Mouse (Mus musculus) midbrain, embryonic 11.5 days (tissue): ENCODE results near the gene Tle6. TPM values are rescaled to one million over a fixed set of nuclear protein-coding genes. Genes with fewer than 3 reads are reported as not detected.
"Not testable (repeated sequence)": the region's sequence is repeated elsewhere in the genome, so short reads cannot be mapped to it uniquely, and the experiment has no call there.

Experiments used
- ATAC-seq: fragments of 200-750 bp; cut with Nextera tagmentation; 2 replicates; pipeline ENCODE4 v1.8.0; 2017; ENCODE audit warnings: moderate TSS enrichment, moderate library complexity; ENCODE audit not compliant: low FRiP score
- DNase-seq: peaks from one replicate; pipeline ENCODE4 v3.0.0; 2015; ENCODE audit warnings: low spot score; ENCODE audit errors: missing footprints
- H3K27ac ChIP-seq: fragments of 300-500 bp; sonication (generic); 2 replicates; pipeline ENCODE4 v1.5.1; 2014; ENCODE audit warnings: low read depth, low read length
- H3K27me3 ChIP-seq: fragments of 300-500 bp; sonication (generic); 2 replicates; pipeline ENCODE4 v1.6.1; 2014; ENCODE audit warnings: mild to moderate bottlenecking, low read length, moderate library complexity, mixed read lengths; ENCODE audit not compliant: control insufficient read depth, insufficient read depth
- H3K36me3 ChIP-seq: fragments of 300-500 bp; sonication (generic); 2 replicates; pipeline ENCODE4 v1.6.1; 2014; ENCODE audit warnings: mild to moderate bottlenecking, low read length, moderate library complexity, mixed read lengths; ENCODE audit not compliant: control insufficient read depth, insufficient read depth
- H3K4me1 ChIP-seq: fragments of 300-500 bp; sonication (generic); 2 replicates; pipeline ENCODE4 v1.6.1; 2014; ENCODE audit warnings: low read length; ENCODE audit not compliant: control insufficient read depth, insufficient read depth
- H3K4me2 ChIP-seq: fragments of 300-500 bp; sonication (generic); 2 replicates; pipeline ENCODE4 v1.6.1; 2014; ENCODE audit warnings: mild to moderate bottlenecking, moderate library complexity
- H3K4me3 ChIP-seq: fragments of 300-500 bp; sonication (generic); 2 replicates; pipeline ENCODE4 v1.5.1; 2014; ENCODE audit warnings: low read depth, low read length
- H3K9ac ChIP-seq: fragments of 300-500 bp; sonication (generic); 2 replicates; pipeline ENCODE4 v1.6.1; 2014; ENCODE audit warnings: low read length
- H3K9me3 ChIP-seq: fragments of 300-500 bp; sonication (generic); 2 replicates; pipeline ENCODE4 v1.6.1; 2016; ENCODE audit warnings: low read length; ENCODE audit not compliant: control insufficient read depth
- WGBS: fragments of 180-500 bp; shearing (Covaris S2); extraction: QIAGEN DNeasy Blood & Tissue Kit; methylation state at CpG from one replicate; pipeline ENCODE4 v1.1.7; 2014; 5-methylcytosine and 5-hydroxymethylcytosine counted together
- polyA plus RNA-seq: library from polyadenylated mRNA; unstranded; fragments of >200 nt; fragmentation: Nextera tagmentation; extraction: Ambion mirVana; gene quantifications from 2 replicates; pipeline ENCODE4 v1.2.1, GENCODE M21; 2014

The Tle6 gene
- 4.6 and 6.0 TPM in 2 replicates for polyA plus RNA-seq

DNA sequence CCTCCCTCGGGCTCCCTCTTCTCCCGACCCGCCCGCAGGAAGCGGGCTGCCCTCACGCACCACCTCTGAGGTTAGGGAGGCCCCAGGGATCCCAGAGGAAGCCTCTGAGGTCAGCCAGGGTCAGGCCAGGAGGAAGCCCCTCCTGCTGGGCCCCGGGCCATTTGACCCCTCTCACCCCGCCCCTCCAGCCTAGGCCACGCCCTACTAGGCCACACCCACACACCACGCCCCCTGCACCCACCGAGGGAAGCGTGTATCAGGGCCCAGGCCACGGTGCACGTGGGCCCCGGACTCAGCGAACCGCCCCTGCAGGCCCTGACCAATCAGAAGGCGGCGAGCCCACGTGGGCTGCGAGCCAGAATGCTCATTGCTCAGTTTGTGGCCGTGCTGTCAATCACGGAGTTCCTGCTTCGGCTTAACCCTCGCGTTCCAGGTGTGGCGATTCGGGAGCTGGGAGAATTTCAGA is at the start of gene Tle6:
TSS of gene Tle6 (minus strand) at position 336 of the 466 bp plus-strand sequence.
- Histone ChIP-seq H3K4me2 (peak within 1 kb of the TSS; percentile 30), H3K9ac (no peak within 1 kb of the TSS), H3K4me3 (peak within 1 kb of the TSS; percentile 14), H3K27me3 (peaks cover 46% of the 10 kb centered on the region), H3K36me3 (no peaks in the 10 kb centered on the region), H3K9me3 (no peaks in the 10 kb centered on the region), H3K4me1 (peaks cover 34% of the 10 kb centered on the region), H3K27ac (no peak within 1 kb of the TSS)
- ATAC-seq, result peak; percentile 89
- DNase-seq, result peak; percentile 100
- WGBS, result under 1% methylated on average over 28 of the region's 28 CpGs

DNA sequence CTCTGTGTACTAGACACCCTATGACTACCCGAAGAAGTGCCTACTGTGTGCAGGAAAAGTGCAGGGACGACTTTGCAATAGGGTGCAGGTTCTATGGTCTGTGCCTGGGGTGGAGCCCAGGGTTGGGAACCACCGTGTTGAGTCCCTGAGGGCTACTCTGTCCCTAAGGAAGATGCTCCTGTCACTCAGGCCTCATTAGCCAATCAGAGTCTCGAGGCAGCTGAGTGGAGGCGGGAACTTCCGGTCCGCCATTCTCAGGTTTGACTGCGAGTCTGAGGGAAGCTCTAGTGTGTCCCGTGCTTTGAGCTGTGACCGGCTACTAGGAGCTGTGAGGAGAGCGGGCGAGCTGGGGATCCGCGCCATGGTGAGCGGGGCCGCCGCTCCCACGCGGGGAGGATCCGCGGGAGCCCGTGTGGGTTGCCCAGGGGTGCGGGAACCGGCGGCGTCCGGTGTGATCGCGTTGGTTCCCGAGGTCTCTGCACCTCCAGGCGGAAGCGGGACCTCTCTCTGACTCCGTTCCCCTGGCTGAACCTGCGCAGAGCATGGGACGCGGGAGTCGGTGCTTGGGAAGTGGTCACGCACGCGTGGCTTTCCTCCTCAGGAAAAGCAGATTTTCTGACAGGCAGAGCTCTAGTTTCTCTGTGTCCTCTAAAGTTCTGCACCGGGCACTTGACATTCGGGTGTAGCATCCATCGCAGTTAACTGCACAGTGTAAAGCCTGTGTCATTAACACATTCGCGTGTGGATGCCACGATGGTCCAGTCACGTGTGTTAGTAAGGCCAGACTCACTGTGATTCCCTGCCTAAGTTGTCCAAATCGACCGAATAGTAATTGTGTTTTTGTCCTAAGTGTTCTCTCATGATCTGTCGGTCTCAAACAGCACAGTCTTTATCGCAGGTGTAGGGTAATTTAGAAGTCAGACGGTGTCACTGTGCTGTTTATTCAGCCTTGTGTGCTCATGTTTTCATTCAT is 48.2 kb upstream of the Tle6 start, which contains the start of gene Gm10778:
TSS of gene Gm10778 (plus strand) at position 257 of the 973 bp plus-strand sequence.
- H3K36me3 ChIP-seq, H3K9me3 ChIP-seq, H3K4me1 ChIP-seq, H3K27ac ChIP-seq, H3K27me3 ChIP-seq: not testable (repeated sequence)
- WGBS, result 6% methylated on average over 32 of the region's 52 CpGs
- peak within 1 kb of the TSS; percentile 46 for H3K4me3 ChIP-seq
- DNase-seq, result peak; percentile 99
- ATAC-seq, result peak; percentile 97
- peak within 1 kb of the TSS; percentile 69 for H3K9ac ChIP-seq
- H3K4me2 ChIP-seq, result peak within 1 kb of the TSS; percentile 44

DNA sequence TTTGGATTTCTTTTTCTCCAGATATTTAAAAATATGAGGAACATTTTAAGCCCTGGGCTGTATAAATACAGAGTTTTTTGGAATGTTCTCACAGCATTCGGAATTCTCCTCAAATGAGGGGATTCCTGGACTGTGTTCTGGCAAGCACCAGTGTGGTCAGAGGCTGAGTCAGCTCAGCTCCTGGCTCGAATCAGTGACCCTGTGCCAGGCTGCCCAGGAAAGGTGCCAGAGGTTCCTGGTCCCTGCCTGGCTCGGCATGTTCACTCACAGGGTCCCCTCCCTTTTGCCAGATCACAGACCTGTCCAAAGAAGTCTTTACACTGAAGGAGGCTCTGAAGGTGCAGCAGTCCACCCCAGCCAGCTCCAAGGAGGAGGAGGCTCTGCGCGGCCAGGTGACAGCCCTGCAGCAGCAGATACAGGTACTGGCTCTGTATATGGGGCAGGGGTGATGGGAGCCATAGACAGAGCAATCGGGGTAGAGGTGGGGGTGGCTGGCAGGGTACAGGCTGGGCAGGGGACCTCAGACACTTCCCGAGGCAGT is 45.2 kb upstream of the Tle6 start:
- no peak overlapping the region for H3K4me2 ChIP-seq
- DNase-seq (peak; percentile 23), ATAC-seq (no peak)
- no peaks in the 10 kb centered on the region; the same call in 1 of the 2 replicates for H3K36me3 ChIP-seq
- H3K9me3 ChIP-seq, result peaks cover 4% of the 10 kb centered on the region; the same call in 1 of the 2 replicates
- no peak overlapping the region for H3K4me3 ChIP-seq
- H3K27ac ChIP-seq, result no peak overlapping the region
- peaks cover 9% of the 10 kb centered on the region for H3K4me1 ChIP-seq
- no peaks in the 10 kb centered on the region for H3K27me3 ChIP-seq
- 81% methylated on average over 6 of the region's 7 CpGs for WGBS
- H3K9ac ChIP-seq, result no peak overlapping the region

DNA sequence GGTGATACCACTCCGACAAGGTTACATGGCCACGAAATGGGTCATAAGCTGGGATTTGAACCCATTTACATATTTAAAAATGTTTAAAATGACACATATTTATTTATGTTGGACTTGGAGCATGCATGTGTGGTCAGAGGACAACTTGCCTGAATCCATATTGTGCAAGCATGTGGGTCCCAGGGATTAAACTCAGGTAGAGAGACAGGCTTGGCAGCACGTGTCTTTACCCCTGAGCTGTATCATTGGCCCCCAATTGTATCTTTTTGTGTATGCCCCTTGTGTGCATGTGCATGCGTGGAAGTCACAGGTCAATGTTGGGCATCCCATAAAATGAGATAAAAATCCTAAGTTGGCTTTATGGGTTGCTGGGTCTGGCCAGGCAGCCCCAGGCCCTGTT is 44.5 kb upstream of the Tle6 start:
- 87% methylated on average over 4 of the region's 4 CpGs for WGBS

DNA sequence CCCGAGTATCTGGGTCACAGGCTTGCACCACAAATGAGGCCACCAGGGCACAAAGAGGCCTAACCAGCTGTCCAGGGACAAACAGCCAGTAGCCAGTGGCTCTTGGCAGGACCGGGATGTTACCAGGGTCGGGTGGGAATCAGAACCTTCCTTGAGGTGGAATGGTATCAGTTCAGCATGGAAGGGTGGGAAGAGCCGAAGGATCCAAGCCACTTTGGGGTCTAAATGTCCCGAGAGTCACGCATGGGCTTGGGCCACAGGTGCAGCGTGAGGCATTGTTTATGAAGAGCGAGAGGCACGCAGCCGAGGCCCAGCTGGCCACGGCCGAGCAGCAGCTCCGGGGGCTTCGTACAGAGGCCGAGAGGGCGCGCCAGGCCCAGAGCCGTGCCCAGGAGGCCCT is 43.8 kb upstream of the Tle6 start:
- no peak overlapping the region for H3K9ac ChIP-seq
- H3K9me3 ChIP-seq, result no peaks in the 10 kb centered on the region
- 90% methylated on average over 18 of the region's 18 CpGs for WGBS
- no peaks in the 10 kb centered on the region for H3K36me3 ChIP-seq
- DNase-seq (peak; percentile 65), ATAC-seq (no peak)
- no peak overlapping the region for H3K4me3 ChIP-seq
- no peak overlapping the region for H3K4me2 ChIP-seq
- H3K4me1 ChIP-seq, result peaks cover 9% of the 10 kb centered on the region
- no peak overlapping the region for H3K27ac ChIP-seq
- H3K27me3 ChIP-seq, result no peaks in the 10 kb centered on the region

More for the DNA sequence above, 44.5 kb upstream of the Tle6 start:
- Histone ChIP-seq H3K9me3 (no peaks in the 10 kb centered on the region), H3K27ac (no peak overlapping the region), H3K4me1 (peaks cover 9% of the 10 kb centered on the region), H3K4me2 (no peak overlapping the region), H3K27me3 (no peaks in the 10 kb centered on the region), H3K9ac (no peak overlapping the region), H3K4me3 (no peak overlapping the region), H3K36me3 (no peaks in the 10 kb centered on the region)
- ATAC-seq (no peak), DNase-seq (peak; percentile 57)

DNA sequence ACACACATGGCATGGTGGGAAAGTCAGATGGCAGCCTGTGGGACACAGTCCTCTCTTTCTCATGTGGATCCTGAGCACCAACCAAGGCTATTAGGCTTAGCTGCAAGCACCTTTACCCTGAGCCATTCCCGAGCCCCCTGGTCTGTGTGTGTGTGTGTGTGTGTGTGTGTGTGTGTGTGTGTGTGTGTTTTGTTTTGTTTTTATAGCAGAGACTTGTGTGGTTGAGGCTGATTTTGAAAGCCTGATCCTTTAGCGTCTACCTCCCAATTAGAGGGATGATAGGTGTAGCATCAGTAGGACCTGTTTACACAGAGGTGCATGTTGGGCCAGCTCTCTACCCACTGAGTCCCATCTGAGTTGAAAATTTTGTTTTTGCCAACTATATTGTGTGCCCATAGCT is 43.3 kb upstream of the Tle6 start:
- no peaks in the 10 kb centered on the region for H3K27me3 ChIP-seq
- peak overlapping the region; percentile 91 for H3K27ac ChIP-seq
- peak overlapping the region; percentile 64 for H3K4me3 ChIP-seq
- no peaks in the 10 kb centered on the region for H3K36me3 ChIP-seq
- H3K9me3 ChIP-seq, result no peaks in the 10 kb centered on the region
- H3K9ac ChIP-seq, result peak overlapping the region; percentile 88
- peak; percentile 87 for DNase-seq
- H3K4me1 ChIP-seq, result peaks cover 9% of the 10 kb centered on the region
- H3K4me2 ChIP-seq, result peak overlapping the region; percentile 79
- 64% methylated on average over 2 of the region's 2 CpGs for WGBS
- peak; percentile 13 for ATAC-seq

DNA sequence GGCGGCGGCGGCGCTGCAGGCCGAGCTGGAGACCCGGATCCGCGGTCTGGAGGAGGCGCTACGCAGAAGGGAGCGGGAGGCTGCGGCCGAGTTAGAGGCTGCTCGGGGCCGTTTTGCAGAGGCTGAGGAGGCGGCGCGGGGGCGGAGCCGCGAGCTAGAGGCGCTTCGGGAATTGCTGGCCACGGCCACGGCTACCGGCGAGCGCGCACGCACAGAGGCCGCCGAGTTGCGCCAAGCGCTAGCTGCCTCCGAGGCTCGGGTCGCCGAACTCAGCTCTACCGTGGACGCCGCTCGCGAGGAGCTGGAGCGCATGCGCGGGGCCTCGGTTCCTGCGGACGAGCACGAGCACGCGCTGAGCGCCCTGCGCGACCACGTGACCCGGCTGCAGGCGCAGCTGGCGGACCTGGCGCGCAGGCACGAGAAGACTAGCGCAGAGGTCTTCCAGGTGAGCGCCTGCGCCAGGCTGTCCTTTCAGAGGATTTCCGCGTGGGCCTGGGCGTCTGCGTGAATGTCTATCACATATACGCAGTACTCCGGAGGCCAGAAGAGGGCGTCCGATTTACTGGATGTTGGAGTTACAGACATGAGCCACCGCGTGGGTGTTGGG is 42.7 kb upstream of the Tle6 start:
- Histone ChIP-seq H3K9ac (peak overlapping the region; percentile 88), H3K4me1 (peaks cover 9% of the 10 kb centered on the region), H3K36me3 (no peaks in the 10 kb centered on the region), H3K27ac (peak overlapping the region; percentile 91), H3K9me3 (no peaks in the 10 kb centered on the region), H3K4me2 (peak overlapping the region; percentile 79), H3K27me3 (no peaks in the 10 kb centered on the region), H3K4me3 (peak overlapping the region; percentile 64)
- DNase-seq (peak; percentile 99), ATAC-seq (peak; percentile 91)
- WGBS, result under 1% methylated on average over 69 of the region's 75 CpGs

DNA sequence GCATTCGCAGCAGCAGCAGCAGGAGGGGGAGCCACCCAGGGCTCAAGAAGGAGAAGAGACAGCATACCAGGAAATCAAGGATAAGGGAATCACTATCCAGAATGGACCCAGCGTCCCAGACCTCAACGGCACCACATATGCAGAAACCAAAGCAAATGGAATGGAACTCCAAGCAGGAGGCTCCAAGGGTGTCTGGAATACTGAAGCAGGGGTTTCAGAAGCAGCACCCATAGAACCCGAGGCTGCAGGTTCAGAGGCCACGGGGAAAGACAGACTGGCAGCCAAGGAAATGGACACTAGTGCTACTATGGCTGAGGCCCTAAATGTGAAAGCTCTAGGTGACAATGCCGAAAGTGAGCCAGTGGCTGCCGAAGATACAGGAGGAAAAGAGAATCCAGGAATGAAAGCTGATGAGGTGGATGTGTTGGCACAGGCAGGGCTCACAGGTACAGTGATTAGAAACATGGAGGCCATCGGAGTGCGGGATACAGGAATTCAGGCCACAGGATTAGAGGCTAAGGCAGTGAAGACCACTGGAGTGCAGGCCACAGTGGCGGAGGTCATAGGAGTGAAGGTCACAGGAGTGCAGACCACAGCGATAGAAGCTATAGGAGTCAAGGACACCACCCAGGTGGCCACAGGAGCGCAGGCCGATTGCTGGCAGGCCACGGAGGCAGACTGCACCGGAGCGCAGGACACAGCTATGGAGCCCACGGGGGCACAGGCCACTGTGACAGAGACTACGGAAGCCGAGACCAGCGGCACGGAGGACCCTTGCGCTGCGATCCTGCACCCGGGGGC is 42.0 kb upstream of the Tle6 start:
- peaks cover 9% of the 10 kb centered on the region for H3K4me1 ChIP-seq
- H3K27me3 ChIP-seq, result no peaks in the 10 kb centered on the region
- H3K4me3 ChIP-seq, result peak overlapping the region; percentile 64
- DNase-seq, result no peak
- ATAC-seq, result no peak
- H3K36me3 ChIP-seq, result no peaks in the 10 kb centered on the region
- peak overlapping the region; percentile 88 for H3K9ac ChIP-seq
- peak overlapping the region; percentile 91 for H3K27ac ChIP-seq
- H3K4me2 ChIP-seq, result peak overlapping the region; percentile 79
- WGBS, result 21% methylated on average over 24 of the region's 24 CpGs
- no peaks in the 10 kb centered on the region for H3K9me3 ChIP-seq
